15 mouse cellular contexts compared by ENCODE assay signal in the genomic region with DNA sequence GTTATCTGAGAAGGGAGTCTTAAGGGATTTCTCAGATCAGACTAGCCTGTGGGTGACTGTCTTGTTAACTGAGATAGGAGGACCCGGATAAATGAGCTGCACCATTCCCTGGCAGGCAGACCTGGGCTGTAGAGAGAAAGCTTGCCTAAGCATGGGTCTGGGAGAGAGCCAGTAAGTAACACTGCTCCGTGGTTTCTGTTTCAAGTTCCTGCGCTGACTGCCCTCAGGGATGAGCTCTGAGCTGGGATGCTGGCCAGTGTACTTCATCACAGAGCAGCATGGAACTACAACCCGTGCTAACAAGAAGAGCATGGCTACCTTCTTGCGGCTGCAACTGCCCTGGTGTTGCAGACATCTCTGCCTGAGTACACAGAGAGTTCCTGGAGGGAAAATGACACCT. TPM values are rescaled to one million over a fixed set of nuclear protein-coding genes. Genes with fewer than 3 reads are reported as not detected.
A peak's percentile ranks its signal among the peaks of the same experiment; 100 is the strongest.
DNase-seq lines count a peak whose midpoint lies in the region; ATAC-seq and TF ChIP-seq lines count a peak whose summit lies in the region.
"Had no signal": no experiment of that assay in that cellular context is flagged by ENCODE, and none has a peak within 500 bp of the region (broad histone marks: within the 10 kb centered on the region; RNA-seq: fewer than 3 reads in every experiment).

No protein-coding gene starts in this region.

- ATAC-seq in midbrain, embryonic 14.5 days (ENCODE audit: low FRiP score, low TSS enrichment) = no peak

- intact Hi-C loops in gastrocnemius, postnatal 36 days (cut with DNase I) = no loop called here

- H3K27me3 ChIP-seq in cerebellum, adult 2 months (ENCODE audit: control insufficient read depth, insufficient read depth, low read length) = no peaks in the 10 kb centered on the region
- H3K27me3 ChIP-seq in midbrain, embryonic 14.5 days (ENCODE audit: control insufficient read depth, insufficient read depth, low read length) = no peaks in the 10 kb centered on the region
- H3K27me3 ChIP-seq: hindbrain, embryonic 15.5 days; kidney, embryonic 15.5 days; megakaryocyte, embryonic 14.5 days; neural tube, embryonic 15.5 days had no signal

- no peak overlapping the region for H3K4me3 ChIP-seq in cerebellum, adult 2 months (replicated peaks; ENCODE audit: insufficient read depth, low read depth, low read length)
- no peak overlapping the region for H3K4me3 ChIP-seq in midbrain, embryonic 14.5 days (replicated peaks; ENCODE audit: low read depth, low read length)
- H3K4me3 ChIP-seq: hindbrain, embryonic 15.5 days; kidney, embryonic 15.5 days; megakaryocyte, embryonic 14.5 days; neural tube, embryonic 15.5 days had no signal

- TF ChIP-seq POLR2A in cerebellum, adult 2 months (IDR thresholded peaks at IDR 0.05; ENCODE audit: borderline replicate concordance, insufficient read depth, low read length) = no peak

- H3K9me3 ChIP-seq in midbrain, embryonic 14.5 days (ENCODE audit: control insufficient read depth, low read length) = no peaks in the 10 kb centered on the region
- H3K9me3 ChIP-seq: G1E; hindbrain, embryonic 15.5 days; kidney, embryonic 15.5 days; megakaryocyte, embryonic 14.5 days; neural tube, embryonic 15.5 days had no signal

- DNase-seq in cerebellum, postnatal 10 days = peak; percentile 12 to 24
- DNase-seq in cerebellum, adult 2 months = no peak
- peak; percentile 39 for DNase-seq in 3134 (ENCODE audit: extremely low read depth, insufficient read length, low spot score)
- DNase-seq in brain, adult 2 months (ENCODE audit: low read depth, low spot score) = peak; percentile 29
- DNase-seq in gastrocnemius, postnatal 36 days = peak; percentile 62 to 69
- DNase-seq in layer of hippocampus, postnatal 14 days (ENCODE audit: low spot score in 2 of 2) = no peak
- DNase-seq in midbrain, embryonic 14.5 days = no peak
- DNase-seq in frontal cortex, adult 2 months (ENCODE audit: extremely low spot score in 1 of 2, low spot score in 1 of 2) = no peak
- DNase-seq: liver; lung, embryonic 14.5 days had no signal

- H3K36me3 ChIP-seq in midbrain, embryonic 14.5 days (ENCODE audit: control insufficient read depth, insufficient read depth, low read length) = peaks cover 26% of the 10 kb centered on the region
- H3K36me3 ChIP-seq: hindbrain, embryonic 15.5 days had no signal

- H3K27ac ChIP-seq in cerebellum, adult 2 months (ENCODE audit: insufficient read depth, low read length) = no peak overlapping the region
- H3K27ac ChIP-seq in midbrain, embryonic 14.5 days (replicated peaks; ENCODE audit: low read depth, low read length) = no peak overlapping the region
- H3K27ac ChIP-seq: hindbrain, embryonic 15.5 days; kidney, embryonic 15.5 days; neural tube, embryonic 15.5 days had no signal

- TF ChIP-seq CTCF in cerebellum, adult 2 months (IDR thresholded peaks at IDR 0.05; ENCODE audit: borderline replicate concordance, insufficient read depth, low read depth, low read length) = no peak

- 46% methylated on average over 5 of the region's 5 CpGs for WGBS in cerebellum, adult 2 months
- WGBS in midbrain, embryonic 14.5 days = 92% methylated on average over 5 of the region's 5 CpGs

- H3K4me1 ChIP-seq in cerebellum, adult 2 months (ENCODE audit: control insufficient read depth, insufficient read depth, low read length) = no peaks in the 10 kb centered on the region
- no peaks in the 10 kb centered on the region for H3K4me1 ChIP-seq in midbrain, embryonic 14.5 days (ENCODE audit: control insufficient read depth, insufficient read depth, low read length)
- H3K4me1 ChIP-seq: hindbrain, embryonic 15.5 days; kidney, embryonic 15.5 days; megakaryocyte, embryonic 14.5 days; neural tube, embryonic 15.5 days had no signal

- H3K9ac ChIP-seq in midbrain, embryonic 14.5 days (replicated peaks; ENCODE audit: low read length) = no peak overlapping the region
- H3K9ac ChIP-seq: hindbrain, embryonic 15.5 days; kidney, embryonic 15.5 days; lung, embryonic 14.5 days; neural tube, embryonic 15.5 days had no signal

- H3K4me2 ChIP-seq in midbrain, embryonic 14.5 days (ENCODE audit: low read length) = no peak overlapping the region
- H3K4me2 ChIP-seq: hindbrain, embryonic 15.5 days; kidney, embryonic 15.5 days; lung, embryonic 14.5 days; neural tube, embryonic 15.5 days had no signal

RNA-seq across cellular contexts. Expression of a gene that starts 51.1 kb away (rescaled TPM):
- 55.9 and 59.5 TPM in 2 replicates for polyA plus RNA-seq in cerebellum, adult 2 months (2012; rRNA removed)
- total RNA-seq in gastrocnemius, postnatal 36 days (2021) = 10 to 100 TPM; 33.9 to 35.5 TPM
- total RNA-seq in layer of hippocampus, postnatal 14 days (2021) = 10 to 100 TPM; 44.0 to 44.3 TPM
- polyA plus RNA-seq in midbrain, embryonic 14.5 days (2014; fragmentation: Nextera tagmentation; extraction: Ambion mirVana) = 58.4 and 77.2 TPM in 2 replicates
- 46.7 and 54.4 TPM in 2 replicates for polyA plus RNA-seq in frontal cortex, adult 2 months (2012; rRNA removed)

Comparison
In these comparisons a context has a peak if more than half of its experiments do, and no peak if none do; other contexts are left out.
1. DNase-seq: peak in cerebellum, postnatal 10 days (2 of 2), 3134 (single experiment), brain, adult 2 months (single experiment) and gastrocnemius, postnatal 36 days (2 of 2); none in cerebellum, adult 2 months (0 of 2), layer of hippocampus, postnatal 14 days (0 of 2), midbrain, embryonic 14.5 days (single experiment) and frontal cortex, adult 2 months (0 of 2).